In genomic region chr10:97030996-97031395, GRCm38 (mm10) we compare ENCODE assay signal across 14 mouse cellular contexts.
"Had no signal": no experiment of that assay in that cellular context is flagged by ENCODE, and none has a peak within 500 bp of the region (broad histone marks: within the 10 kb centered on the region; RNA-seq: fewer than 3 reads in every experiment).

No protein-coding gene starts in this region.

- H3K27me3 ChIP-seq: midbrain, embryonic 12.5 days; neural tube, embryonic 12.5 days; stomach, embryonic 15.5 days had no signal

- H3K4me2 ChIP-seq: lung, embryonic 14.5 days; midbrain, embryonic 12.5 days; neural tube, embryonic 12.5 days; stomach, embryonic 15.5 days had no signal

- H3K9ac ChIP-seq: lung, embryonic 14.5 days; midbrain, embryonic 12.5 days; neural tube, embryonic 12.5 days; stomach, embryonic 15.5 days had no signal

- H3K27ac ChIP-seq: midbrain, embryonic 10.5 days; midbrain, embryonic 12.5 days; neural tube, embryonic 12.5 days; stomach, embryonic 15.5 days; stomach, postnatal 0 days had no signal

- H3K4me1 ChIP-seq: midbrain, embryonic 10.5 days; midbrain, embryonic 12.5 days; neural tube, embryonic 12.5 days; stomach, embryonic 15.5 days had no signal

- H3K9me3 ChIP-seq: midbrain, embryonic 10.5 days; midbrain, embryonic 12.5 days; neural tube, embryonic 12.5 days; stomach, embryonic 15.5 days had no signal

- DNase-seq: lung, adult 18-20 months; lung, embryonic 14.5 days; lung, postnatal 10 days; lung, postnatal 4 days; midbrain, embryonic 14.5 days; right cerebral cortex, postnatal 14 days; thymus, adult 2 months; thymus, postnatal 25 days; thymus, postnatal 4 days had no signal

- H3K36me3 ChIP-seq: midbrain, embryonic 10.5 days; midbrain, embryonic 12.5 days; neural tube, embryonic 12.5 days; stomach, embryonic 15.5 days had no signal

- H3K4me3 ChIP-seq: midbrain, embryonic 10.5 days; midbrain, embryonic 12.5 days; neural tube, embryonic 12.5 days; stomach, embryonic 15.5 days had no signal
